ENCODE assay signal across 26 mouse cellular contexts in genomic region chr2:3295826-3296225, GRCm38 (mm10). TPM values are rescaled to one million over a fixed set of nuclear protein-coding genes. Genes with fewer than 3 reads are reported as not detected.
"Had no signal": no experiment of that assay in that cellular context is flagged by ENCODE, and none has a peak within 500 bp of the region (broad histone marks: within the 10 kb centered on the region; RNA-seq: fewer than 3 reads in every experiment).

No protein-coding gene starts in this region.

- H3K36me3 ChIP-seq: limb, embryonic 12.5 days; limb, embryonic 15.5 days; midbrain, embryonic 10.5 days; midbrain, embryonic 13.5 days; neural tube, embryonic 13.5 days; stomach, embryonic 15.5 days had no signal

- H3K27me3 ChIP-seq: limb, embryonic 12.5 days; limb, embryonic 15.5 days; megakaryocyte, embryonic 14.5 days; midbrain, embryonic 13.5 days; neural tube, embryonic 13.5 days; stomach, embryonic 15.5 days had no signal

- H3K4me3 ChIP-seq: limb, embryonic 12.5 days; limb, embryonic 15.5 days; megakaryocyte, embryonic 14.5 days; midbrain, embryonic 10.5 days; midbrain, embryonic 13.5 days; myocyte; neural tube, embryonic 13.5 days; stomach, embryonic 15.5 days had no signal

- DNase-seq: kidney, adult 18-20 months; kidney, adult 9 months; kidney, postnatal 14 days; kidney, postnatal 4 days; left cerebral cortex, postnatal 4 days; retina, postnatal 1 day; right cerebral cortex, postnatal 25 days; spleen, adult 18-20 months; thymus, adult 2 months; thymus, postnatal 14 days; thymus, postnatal 4 days had no signal

- H3K27ac ChIP-seq: hindbrain, postnatal 0 days; limb, embryonic 12.5 days; limb, embryonic 15.5 days; liver, embryonic 14.5 days; midbrain, embryonic 10.5 days; midbrain, embryonic 13.5 days; neural tube, embryonic 13.5 days; stomach, embryonic 15.5 days had no signal

- H3K9me3 ChIP-seq: limb, embryonic 12.5 days; limb, embryonic 15.5 days; megakaryocyte, embryonic 14.5 days; midbrain, embryonic 10.5 days; midbrain, embryonic 13.5 days; neural tube, embryonic 13.5 days; stomach, embryonic 15.5 days had no signal

- H3K9ac ChIP-seq: limb, embryonic 12.5 days; limb, embryonic 15.5 days; liver, embryonic 14.5 days; midbrain, embryonic 13.5 days; neural tube, embryonic 13.5 days; stomach, embryonic 15.5 days had no signal

- H3K4me1 ChIP-seq: limb, embryonic 12.5 days; limb, embryonic 15.5 days; midbrain, embryonic 10.5 days; midbrain, embryonic 13.5 days; neural tube, embryonic 13.5 days; stomach, embryonic 15.5 days had no signal

- ATAC-seq: hindbrain, postnatal 0 days; inflammation-experienced regulatory T-cells, adult 6 months; intestine, embryonic 16.5 days; midbrain, embryonic 13.5 days; midbrain, embryonic 16.5 days had no signal

- H3K4me2 ChIP-seq: limb, embryonic 12.5 days; limb, embryonic 15.5 days; midbrain, embryonic 13.5 days; neural tube, embryonic 13.5 days; stomach, embryonic 15.5 days had no signal

RNA-seq across cellular contexts. Expression of gene Acbd7, which starts 40.1 kb away (rescaled TPM):
- total RNA-seq: hindbrain, postnatal 0 days; monocyte, adult 5-6 weeks; neutrophil, adult 5-6 weeks had no signal
- polyA plus RNA-seq: inflammation-experienced regulatory T-cells, adult 6 months; limb, embryonic 12.5 days; thymus, adult 2 months had no signal
